Mouse (Mus musculus): Measurements from ENCODE around the gene Prkch. TPM values are rescaled to one million over a fixed set of nuclear protein-coding genes. Genes with fewer than 3 reads are reported as not detected.
A peak's percentile ranks its signal among the peaks of the same experiment; 100 is the strongest.

Gene Prkch
- total RNA-seq, 4 experiments from 2014 or later, result 3.2 to 5.6 (median 4.3) TPM

DNA sequence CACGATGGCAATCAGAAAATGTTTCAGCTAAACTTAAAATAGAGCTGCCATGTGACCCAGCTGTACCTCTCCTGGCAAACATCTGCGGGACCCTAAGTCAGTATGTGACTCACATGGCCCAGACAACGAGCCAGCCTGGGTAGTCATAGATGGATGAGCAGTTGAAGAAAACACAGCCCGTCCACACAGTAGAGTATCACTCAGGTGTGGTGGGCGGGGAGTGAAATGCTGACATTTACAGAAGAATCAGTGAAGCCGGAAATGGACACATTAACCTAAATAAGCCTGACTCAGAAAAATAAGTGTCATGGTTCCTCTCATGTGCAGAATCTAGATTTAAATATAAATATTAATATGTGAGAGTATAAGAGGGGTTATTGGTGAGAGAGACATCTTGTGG, 161.5 kb downstream of the Prkch start:
- DNase-seq (ENCODE audit: low spot score in 2 of 2), result no peak

DNA sequence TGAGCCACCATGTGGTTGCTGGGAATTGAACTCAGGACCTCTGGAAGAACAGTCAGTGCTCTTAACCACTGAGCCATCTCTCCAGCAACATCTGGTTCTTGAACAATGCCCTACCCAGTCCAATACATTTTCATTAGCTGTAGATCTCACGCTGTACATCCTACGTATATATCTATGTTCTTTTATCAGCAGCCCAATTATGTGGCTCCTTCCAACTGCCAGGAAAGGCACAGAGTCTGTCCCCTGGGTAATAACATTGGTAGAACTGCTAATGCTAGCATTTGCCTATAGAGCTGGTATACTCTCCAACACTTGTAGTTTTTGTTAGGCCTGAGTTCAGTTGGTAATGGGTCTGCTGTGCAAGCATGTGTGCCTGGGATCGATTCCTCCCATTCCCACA, 163.8 kb downstream of the Prkch start:
- no peak for DNase-seq (ENCODE audit: low spot score in 2 of 2)

DNA sequence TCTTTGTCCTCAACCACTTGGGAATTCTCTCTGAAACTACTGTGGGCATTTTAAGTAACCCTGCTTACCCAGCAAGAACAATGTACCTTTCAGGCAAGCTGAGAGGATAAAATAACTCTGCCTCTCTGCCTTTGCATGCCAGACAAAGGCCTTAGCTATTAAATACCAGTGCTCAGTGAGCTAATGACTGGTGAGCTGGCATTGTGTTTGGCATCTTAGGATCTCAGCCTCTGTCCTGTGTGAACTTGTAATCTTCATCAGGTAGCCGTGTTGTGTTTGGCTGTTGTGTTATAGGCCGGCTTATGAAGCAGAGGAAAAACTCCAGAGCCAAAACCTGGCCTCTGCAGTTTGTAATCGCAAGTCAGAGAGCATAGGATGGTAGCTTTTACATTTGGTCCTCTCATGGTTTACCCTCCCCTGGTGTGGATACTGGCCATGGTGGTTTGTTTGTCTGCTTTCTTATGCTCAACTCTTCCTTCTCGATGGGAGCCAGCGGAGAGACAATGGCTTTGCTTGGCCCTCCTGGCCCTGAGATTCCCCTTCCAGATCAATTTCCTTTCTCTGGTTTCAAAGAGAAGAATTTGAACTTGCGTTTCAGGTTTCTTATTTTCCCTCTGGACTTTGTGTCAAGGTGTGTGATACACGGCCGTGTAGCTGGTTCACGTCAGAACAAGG, 170.0 kb downstream of the Prkch start:
- DNase-seq (ENCODE audit: low spot score in 2 of 2), result no peak

DNA sequence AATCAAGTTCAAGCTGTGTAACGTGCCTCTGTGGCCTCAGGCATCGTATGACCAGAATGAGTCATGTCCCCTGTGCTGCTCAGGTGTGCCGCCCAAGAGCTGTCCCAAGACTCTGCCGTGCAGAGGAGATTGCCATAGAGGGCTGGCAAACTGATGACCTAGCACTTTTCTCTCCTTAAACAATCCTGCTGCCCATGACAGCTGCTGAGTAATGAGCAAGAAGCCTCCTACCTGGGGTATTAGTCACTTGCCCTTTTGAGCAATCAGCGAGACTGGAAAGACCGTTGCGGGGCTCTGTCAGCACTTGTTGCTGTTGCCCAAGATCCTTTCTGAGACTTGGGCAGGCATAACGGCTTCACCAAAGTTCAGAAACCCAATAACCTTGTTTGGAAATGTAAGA, 171.1 kb downstream of the Prkch start:
- DNase-seq (ENCODE audit: low spot score in 2 of 2), result no peak

DNA sequence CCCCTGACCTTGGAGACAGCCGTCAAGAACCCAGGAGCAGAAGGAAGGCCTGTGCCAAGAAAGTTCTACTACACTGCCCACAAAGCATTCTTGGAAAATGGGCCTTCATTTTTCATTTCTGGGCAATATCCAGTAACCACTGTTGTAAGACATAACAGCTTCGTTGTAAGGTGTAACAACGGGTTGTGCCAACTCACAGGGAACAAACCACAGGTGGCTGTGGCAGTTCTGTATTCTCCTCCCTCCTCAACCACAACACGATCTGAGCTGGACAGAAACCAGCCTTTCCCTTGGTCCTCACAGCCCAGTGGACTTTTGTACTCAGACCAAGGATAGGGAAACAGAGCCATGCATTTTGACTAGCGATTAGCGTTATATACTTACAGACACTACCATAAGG, 171.9 kb downstream of the Prkch start:
- DNase-seq (ENCODE audit: low spot score in 2 of 2), result no peak

DNA sequence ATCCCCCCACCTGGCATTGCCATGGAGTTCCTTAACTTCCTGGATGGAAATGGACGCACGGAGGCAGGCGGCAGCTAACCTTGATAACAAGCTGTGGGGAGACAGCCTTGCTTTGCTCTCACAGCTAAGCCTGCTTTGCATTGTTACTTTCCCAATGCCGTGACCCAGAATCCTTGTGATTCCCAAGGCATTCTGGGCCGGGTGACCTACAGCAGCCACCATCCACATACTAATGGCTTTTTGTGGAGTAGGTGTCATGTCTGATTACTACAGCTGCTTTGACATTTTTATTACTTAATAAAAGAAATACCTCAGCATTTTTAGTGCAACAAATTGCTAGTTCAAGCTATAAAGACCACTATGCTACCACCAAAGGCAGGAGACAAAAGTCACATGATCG, 177.4 kb downstream of the Prkch start:
- no peak for DNase-seq (ENCODE audit: low spot score in 2 of 2)

DNA sequence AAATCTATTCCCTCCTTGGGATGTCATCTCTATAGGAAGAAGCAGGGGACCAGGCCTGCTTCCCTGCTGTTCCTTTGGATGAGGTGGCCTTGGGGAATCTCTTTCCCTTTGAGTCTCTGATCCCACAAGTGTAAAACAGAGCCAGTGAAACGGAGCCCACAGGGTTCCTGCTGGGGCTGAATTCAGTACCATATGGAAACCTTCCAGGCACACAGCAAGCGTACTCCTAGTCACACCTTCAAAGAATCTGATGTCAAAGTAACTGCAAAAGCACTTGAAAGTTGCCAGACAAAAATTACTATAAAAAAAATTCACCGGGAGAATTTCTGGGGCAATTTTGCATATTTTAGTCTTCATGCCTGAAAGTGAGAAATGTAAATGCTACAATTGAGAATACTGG, 178.2 kb downstream of the Prkch start:
- no peak for DNase-seq (ENCODE audit: low spot score in 2 of 2)

DNA sequence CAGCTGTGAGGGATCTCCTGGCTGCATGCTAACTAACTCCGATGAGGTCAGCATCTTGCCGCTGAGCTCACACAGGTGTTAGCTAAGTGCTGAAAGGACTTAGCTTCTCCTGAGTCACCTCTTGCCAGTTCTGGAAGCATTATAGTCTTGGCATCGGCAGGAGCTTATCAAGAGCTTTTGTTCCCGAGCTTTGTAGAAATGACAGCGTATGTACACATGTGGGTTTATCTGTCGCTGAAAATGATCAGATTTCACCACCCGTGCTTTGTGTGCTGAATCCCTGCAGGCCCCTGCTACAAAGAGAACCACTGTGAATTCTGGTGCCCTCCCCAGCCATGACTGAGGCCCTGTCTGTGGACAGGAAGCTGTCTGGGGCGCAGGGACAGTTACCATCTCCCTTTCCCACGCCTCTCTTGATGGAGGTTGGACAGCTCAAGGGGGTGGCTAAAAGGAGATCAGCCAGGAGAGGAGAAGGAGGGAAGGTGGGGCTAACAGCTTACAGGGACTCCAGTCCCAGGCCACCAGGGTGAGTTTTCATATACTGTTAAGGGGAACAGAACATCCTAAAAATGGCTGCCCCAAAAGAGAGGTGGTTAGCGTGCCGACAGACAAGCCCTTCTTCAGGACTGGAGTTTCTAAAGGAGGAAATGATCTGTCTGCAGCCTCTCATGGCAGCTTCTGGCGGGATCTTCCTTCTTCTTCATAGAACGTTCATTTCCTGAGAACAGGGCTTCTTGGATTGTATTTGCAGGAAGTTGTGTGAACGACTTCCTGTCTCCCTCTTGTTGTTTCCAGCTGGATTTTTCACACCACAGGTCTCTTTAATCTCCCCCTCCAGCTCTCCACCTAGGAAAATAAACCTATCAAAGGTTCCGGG, 180.3 kb downstream of the Prkch start:
- no peak for DNase-seq (ENCODE audit: low spot score in 2 of 2)

DNA sequence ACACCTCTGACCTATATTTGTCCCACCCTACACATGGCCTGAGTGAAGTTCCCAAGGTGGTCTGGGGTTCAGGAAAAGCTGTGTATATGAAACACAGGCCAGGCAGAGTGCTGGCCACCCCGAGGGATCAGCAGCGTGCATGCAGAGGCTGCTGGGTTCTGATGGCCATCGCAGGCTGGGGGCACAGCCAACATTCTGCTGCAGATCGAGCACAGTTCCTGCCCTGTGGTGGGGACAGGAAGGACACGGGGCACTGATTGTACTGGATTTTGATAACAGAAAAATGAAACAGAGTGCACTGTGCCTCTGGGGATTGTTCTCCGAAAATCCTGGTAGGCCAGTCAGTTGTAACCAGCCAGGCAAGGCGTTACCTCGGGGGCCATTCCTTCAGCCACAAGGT, 181.6 kb downstream of the Prkch start:
- DNase-seq (ENCODE audit: low spot score in 2 of 2), result no peak

DNA sequence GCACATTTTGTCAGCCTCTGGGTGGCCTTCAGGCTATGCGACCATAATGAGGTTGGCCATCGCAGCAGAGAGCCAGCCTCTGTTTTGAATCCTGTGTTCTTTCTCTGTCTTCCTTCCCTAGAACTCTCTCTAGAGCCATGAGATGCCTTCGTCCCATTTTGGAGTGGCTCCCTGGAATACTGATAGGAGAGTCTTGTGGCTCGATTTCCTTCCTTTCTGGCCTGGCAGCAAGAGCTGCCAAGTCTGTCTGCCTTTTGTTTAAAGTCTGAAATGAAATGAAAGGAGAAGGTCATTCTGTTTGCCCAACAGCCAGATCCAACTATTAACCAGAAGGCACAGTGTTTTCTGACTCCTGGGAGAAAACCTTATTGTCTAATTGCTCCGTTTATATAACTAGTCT, 184.2 kb downstream of the Prkch start:
- no peak for DNase-seq (ENCODE audit: low spot score in 2 of 2)

DNA sequence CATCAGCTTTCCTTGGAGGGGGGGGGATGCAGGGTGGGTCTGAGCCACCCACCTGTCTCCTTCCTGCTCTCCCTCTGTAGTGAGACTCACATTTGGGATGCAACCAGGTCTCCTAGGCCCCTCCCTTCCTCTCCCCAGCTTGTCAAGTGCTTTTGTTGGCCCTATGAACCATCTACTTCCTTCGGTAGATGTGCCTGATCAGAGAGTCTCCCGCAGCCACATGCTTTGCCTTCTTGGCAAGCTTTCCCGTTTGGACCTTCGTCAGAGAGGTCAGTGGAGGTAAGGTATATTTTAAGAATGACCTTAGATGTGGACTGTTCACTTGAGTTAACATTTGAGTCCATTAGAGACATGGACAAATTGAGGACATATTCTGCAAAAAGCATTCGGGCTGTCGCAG, 184.9 kb downstream of the Prkch start:
- DNase-seq (ENCODE audit: low spot score in 2 of 2), result no peak

DNA sequence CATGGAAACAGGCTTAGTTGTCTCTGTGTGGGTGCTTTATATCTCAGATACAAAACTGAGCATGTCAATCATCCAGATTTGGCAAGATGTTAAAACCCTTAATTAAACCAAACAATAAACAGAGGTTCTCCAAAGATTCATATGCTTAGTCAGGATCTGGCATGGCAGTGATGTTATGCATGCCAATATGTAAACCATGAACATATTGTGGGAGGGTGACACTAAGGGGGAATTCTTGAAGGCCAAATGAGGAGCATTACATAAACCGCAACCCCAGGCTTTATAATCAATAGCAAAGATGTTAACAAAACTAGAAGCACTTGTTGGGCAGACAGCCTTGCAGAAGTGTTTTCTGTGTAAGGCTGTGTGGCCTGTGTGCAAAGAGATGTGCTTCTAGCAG, 186.2 kb downstream of the Prkch start:
- DNase-seq (ENCODE audit: low spot score in 2 of 2), result no peak

DNA sequence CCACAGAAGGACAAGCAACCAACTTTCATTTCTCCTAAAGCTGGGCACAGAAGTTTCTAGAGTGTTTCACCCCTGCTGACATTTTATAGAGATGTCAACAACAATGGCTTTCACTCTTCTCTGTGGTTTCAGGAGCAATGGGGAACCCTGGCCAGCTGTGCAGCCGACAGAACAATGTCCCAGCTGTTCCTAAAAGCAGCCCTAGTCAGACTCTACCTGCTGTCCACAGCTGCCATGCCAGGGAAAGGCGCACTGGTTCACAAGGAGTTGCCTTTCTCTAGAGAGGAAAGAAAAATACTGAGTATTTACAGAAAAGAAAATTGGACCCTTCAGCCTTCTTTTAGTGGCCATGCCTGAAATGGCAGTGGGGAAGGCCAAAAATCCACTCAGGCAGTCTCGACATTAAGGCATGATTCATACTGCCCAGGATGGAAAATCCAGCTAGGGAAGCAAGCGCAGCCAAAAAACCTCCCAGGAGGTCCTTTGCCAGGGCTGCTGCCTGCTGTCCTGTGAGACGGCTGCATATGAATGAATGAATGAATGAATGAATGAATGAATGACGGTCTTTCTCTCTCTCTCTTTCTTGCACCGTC, 190.3 kb downstream of the Prkch start:
- DNase-seq (ENCODE audit: low spot score in 2 of 2), result no peak

DNA sequence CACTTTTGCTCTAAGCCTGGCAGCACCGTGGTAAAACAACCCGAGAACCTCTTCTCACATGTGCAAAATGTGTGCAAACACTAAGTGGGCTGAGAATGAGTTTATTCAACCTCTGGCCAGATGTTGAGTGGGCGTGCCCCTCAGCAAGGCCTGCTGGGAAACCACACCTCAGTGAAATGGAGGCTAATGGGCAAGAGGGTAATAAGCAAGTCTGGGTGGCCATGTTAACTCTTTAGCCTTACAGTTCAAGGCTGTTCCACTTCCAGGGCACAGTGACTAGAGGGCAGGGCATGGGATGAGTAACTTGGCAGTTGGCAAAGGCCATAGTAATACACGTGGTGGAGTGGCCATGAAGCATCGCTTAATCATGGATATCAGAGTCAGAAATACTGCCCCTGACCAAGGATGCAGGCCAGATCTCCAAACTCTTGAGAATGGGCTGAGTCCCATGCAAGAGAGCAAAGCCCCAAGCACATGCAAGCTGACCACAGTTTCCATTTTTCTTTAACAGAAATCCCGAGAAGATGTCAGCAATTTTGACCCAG, 191.9 kb downstream of the Prkch start:
- DNase-seq (ENCODE audit: low spot score in 2 of 2), result no peak

DNA sequence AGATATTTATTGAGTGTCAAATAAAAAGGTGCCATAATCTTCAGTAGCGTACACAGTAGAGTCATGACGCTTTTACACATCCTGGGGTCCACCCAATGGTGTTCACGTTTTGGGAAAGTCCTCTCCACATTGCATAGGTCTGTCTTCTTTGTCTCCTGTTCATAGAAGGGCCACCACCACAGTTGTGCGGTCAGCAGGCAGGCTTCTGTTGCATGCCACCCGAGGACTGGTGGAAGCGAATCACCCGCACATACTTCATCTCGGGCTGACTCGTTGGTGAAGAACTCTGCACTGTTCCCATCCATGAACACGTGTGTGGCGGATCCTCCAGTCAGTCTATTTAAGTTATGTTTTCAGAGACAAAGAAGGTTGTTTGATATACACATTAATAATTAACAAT, 193.1 kb downstream of the Prkch start:
- DNase-seq (ENCODE audit: low spot score in 2 of 2), result no peak

DNA sequence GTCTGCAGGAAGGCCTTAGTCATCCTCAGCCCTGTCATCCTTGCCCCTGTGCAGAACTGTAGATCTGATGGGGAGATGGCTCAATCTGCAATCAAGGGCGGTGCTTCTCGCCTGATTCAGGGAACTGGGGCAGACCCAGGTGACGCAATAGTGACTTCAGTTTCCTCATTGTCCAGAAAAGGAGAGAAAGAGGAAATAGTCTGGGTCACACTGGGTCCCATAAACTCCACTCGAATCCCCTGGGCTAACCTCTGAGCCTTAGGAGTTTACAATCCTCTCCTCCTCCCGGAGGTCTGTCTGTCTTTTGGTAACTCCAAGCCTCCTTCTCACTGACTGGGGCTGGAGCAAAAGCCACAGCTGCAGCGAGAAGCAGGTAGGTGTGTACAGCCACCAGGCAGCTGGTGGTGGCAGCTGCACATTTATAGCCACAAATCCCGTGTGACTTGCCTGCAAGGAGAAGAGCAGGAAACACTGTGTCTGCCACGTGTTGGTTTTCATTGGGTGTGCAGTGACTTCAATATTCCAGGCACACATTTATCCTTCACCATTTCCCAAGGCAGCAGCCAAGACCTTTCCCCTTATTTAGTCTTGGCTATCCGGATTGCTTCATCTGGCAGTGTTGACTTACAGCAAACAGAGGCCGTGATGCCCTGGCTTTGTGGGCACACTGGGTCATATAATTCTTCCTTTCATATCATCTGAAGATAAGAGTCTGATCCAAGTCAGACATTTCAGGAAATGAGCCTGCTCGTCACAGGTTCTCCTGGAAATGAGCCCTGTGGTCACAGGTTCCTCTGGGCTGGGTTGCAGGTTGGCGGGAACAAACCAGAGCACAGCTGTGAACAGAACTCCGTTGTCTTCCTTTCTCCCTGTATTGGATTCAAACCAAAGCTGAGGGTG, 195.0 kb downstream of the Prkch start:
- no peak for DNase-seq (ENCODE audit: low spot score in 2 of 2)

DNA sequence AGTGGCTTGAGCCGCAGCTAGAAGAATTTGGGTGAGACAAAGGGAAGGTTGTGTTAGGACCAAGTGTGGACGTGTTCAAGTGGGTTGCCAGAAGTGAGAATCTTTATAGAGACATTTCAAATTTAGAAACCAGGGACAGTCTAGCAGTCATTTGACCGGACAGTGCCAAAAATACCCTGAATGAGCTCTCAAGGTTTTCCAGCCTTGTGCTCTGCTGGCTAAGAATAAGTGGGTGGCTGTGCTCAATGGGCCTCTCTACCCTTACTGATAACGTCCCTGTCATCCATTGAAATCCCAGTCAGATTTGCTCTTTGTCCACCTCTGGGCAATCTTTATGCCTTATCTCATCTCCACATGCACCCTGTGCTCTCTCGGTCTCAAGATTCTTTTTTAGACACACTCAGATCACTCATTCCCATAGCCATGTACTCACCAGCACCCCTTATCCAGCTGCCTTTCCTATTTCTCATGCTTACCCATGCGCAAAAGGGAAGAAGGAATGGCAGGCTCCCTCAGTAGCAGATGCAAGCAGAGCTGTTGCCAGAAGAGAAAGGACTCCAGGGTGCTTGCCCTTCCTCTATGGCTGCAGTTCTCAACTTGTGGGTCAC, 196.9 kb downstream of the Prkch start:
- no peak for DNase-seq (ENCODE audit: low spot score in 2 of 2)

DNA sequence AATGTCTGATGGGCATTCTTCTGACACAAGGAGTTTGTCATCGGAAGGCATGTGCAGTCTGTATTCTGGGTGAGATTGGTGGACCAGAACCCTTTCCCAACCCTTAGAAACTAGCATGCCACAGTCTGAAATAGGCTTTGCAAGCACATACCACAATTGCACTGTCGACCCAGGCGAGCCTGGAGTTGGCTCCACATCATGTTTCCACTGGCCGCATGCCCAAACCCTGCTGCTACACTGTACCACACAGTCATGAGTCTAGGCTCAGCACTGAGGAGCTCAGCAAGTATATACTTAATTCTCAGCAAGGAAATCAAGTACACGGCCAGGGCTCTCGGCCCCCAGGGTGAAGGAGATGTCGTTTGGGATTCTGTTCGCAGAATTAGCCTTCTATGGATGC, 202.3 kb downstream of the Prkch start:
- peak in 1 of 2 experiments; percentile 28 for DNase-seq (ENCODE audit: low spot score in 2 of 2)

DNA sequence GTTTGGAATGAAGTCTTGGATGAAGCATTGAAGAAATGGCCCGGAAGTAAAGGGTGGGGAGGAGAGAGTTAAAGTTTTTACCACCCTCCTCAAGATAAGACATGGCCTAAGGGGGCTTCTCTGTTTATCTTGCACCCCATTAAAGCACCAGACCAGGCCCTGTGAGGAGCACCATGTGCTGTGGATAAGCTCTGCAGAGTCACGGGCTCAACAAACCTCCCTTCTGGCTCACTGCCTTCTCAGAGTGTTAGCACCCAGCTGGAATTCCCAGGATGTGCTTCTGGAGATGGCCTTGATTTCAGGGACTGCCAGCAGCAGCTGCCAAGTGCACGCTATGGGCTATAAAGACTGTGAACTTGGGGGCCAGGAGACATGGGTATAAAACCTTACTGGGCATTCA, 204.3 kb downstream of the Prkch start:
- DNase-seq (ENCODE audit: low spot score in 2 of 2), result no peak

DNA sequence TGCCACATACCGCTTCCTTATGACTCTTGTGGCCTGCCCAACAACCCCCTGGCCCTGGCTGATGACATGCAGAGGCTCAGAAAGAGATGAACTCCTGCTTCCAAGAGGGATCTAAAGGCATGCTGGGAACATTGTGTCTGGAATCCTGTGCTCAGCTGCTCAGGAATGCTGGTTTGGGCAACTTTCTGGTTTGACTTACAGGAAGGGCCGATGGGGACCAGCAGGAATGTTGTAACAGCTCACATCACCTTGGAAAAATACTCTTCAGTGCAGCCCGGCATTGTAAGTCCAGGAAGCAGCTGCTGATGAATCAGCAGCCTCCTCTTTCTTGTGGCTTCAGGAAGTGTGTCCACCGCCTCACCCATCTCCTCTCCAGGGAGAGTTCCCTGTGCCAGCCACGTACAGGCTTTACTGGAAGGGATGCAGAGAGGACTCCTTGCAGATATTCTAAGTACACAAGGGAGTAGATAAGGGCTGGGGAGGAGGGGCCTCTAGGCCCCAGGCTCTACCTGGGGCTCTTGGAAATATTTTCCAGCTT, 206.0 kb downstream of the Prkch start:
- DNase-seq (ENCODE audit: low spot score in 2 of 2), result no peak

DNA sequence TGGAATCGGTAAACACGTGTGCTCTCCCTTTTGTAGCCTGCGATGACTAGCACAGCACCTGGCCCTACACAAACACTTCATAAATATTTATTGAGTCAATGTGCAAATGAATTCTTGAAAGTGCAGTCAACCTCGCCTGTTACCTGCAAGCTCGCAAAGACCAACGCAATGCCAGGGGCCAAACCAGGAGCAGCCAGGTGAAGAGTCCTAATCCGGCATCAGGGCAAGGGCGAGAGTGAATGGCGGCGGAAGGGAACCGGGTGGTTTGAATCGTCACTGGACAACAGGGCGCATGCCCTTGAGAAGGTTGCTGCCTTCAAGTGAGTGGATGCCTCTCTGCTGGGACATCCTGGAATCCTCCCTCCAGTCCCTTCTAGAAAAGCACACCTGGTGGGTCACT, 208.6 kb downstream of the Prkch start:
- DNase-seq (ENCODE audit: low spot score in 2 of 2), result no peak

Data from layer of hippocampus, adult 8-10 months (tissue).